Mouse (Mus musculus) kidney, adult 2 months (tissue): ENCODE data around the gene Nradd.

ENCODE experiments used
- CTCF ChIP-seq: fragments of 200-500 bp; conservative IDR thresholded peaks from 2 replicates; pipeline ENCODE4 v1.5.1; 2011; ENCODE audit warnings: low read depth, mild to moderate bottlenecking, control low read depth, low read length, moderate library complexity, mixed read lengths; ENCODE audit not compliant: insufficient read depth, insufficient read length
- POLR2A ChIP-seq: fragments of 200-500 bp; IDR thresholded peaks from one replicate; pipeline ENCODE4 v1.6.1; 2011; ENCODE audit warnings: low read depth, low read length, control low read depth

DNA sequence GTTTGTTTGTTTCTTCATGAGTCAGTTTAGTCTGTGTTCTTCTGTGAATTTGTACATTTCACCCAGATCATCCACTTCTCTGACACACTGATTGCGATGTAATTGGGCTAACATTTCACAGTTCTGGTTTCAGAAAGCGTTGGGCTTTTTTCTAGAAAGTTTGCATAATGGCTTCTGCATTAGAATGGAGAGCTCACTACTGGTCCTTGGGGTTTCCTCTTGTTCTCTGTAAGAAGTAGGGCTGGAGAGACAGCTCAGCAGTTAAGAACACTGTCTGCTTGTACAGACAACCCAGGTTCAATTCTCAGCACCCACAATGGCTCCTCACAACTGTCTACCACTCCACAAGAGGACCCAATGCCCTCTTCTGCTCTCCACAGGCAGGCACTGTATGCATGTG is 36.0 kb upstream of the Nradd start:
- TF ChIP-seq CTCF (no peak), POLR2A (no peak)
